Mouse (Mus musculus): ENCODE results near the gene Ccdc102a.

Gene Ccdc102a

DNA sequence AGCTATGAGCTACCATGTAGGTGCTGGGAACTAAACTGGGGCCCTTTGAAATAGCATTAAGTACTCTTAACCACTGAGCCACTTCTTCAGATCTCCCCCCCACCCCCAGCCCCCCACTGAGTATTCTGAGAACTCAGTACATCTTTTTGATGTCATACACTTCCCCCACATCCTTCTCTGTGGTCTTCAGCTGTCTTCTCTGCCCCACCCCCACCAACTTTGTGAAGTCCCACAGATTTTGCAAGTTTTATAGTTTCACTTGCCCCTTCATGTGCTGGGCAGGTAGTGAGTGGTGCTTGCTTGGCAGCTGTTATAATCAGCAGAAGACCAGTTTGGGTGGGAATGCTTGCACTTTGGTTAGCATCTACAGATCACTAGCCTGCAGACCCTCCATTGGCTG lies 1.4 kb upstream of the Ccdc102a start:
- DNase-seq, result no peak

DNA sequence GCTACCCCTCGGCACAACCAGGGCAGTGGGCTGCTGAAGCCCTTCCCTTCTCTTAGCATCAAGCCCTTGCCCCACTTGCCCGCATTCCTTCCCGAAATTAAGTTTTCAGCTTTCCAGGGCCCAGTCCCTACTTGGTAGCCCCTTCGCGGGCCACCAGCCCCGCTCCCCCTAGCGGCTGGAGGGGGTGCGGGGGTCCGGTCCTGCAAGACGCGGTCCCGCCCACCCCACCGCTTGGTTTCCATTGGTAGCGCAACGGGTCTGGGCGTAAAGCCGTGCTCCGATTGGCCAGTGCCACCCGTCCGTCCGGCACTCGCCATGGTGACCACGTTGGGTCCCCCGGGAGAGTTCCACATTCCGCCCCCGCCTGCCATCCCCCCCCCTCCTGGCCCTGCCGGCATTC lies 546 bp downstream of the Ccdc102a start:
- DNase-seq, result peak; percentile 30 to 53

DNA sequence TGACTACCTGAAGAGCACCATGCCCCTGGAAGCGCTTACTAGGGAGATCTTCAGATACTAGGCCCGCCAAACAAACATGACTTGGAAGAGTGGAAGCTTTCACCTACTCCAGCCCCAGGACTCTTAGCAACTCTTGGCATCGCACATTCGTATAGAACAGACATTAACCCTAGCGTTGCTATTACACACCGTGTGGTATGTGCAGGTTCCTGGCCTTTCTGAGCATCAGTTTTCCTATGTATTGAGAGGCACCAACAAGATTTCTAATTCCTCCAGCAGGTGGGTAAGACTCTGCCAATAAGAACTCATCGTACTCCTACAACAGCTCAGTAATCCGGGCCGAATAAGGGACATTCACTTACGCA lies 956 bp downstream of the Ccdc102a start:
- no peak for DNase-seq

DNA sequence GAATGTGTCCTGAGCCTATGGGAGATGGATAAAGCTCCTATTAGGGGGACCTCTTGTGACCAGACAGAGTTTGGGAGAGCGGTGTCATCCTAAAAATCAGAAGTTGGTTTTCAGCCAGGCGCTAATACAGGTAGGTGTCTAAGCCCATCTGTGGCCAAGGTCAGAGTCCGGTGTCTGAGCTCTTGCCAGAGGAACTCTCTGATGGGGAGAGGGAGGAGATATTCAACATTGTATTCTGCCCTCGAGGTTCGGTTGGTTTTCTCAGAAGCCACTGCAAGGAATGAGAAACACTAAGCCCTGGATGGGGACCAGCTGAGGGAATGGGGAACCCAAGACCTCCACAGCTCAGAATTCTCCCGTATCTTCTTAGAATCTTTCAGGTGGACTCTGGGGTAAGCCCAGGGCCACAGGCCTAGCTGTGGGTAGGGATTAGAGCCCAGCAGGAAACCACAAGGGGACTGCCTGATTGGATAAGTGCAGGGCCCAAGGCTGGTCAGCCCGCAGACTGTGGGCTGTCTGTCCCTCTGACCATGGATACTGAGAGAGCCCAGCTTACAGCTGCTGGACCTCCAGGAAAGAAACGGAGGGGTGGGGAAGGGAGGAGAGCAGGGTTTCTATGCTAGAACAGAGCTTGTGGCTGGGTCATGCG lies 1.5 kb downstream of the Ccdc102a start:
- DNase-seq, result no peak

DNA sequence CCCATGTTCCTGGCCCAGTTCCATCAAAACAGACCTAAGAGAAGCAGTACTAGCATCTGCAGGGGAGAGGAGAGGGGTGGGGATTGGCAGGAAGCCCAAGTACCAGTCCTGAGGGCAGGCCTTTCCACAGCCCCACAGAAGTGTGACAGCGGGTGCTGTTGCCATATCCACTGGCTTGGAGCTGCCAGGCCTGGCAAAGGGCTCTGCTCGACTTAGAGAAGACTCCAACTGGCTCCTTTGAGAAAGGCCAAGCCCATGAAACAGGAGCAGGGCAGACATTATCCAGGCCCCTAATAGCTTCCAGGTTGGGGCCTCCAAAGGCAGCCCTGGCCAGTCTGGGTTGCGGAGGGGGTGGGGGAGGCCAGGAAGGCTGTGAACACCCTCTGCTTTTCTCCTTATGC lies 3.2 kb downstream of the Ccdc102a start:
- DNase-seq, result no peak

DNA sequence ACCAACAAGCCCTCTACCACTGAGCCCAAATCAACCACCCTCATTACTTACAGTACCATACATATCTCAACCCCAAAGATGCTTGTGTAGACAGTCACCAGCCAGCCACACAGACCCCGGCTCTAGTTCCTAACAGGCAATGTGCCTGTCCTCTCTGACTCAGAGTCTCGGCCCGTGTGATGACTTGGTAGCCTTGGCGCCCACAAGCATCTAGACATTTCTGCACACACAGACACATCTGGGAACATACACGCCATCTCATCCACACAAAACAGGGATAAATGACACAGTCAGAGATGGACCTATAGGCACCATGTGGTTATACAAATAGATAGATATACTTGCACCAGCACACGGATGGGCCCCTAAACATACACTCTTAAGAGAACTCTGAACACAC lies 3.6 kb downstream of the Ccdc102a start:
- no peak for DNase-seq

DNA sequence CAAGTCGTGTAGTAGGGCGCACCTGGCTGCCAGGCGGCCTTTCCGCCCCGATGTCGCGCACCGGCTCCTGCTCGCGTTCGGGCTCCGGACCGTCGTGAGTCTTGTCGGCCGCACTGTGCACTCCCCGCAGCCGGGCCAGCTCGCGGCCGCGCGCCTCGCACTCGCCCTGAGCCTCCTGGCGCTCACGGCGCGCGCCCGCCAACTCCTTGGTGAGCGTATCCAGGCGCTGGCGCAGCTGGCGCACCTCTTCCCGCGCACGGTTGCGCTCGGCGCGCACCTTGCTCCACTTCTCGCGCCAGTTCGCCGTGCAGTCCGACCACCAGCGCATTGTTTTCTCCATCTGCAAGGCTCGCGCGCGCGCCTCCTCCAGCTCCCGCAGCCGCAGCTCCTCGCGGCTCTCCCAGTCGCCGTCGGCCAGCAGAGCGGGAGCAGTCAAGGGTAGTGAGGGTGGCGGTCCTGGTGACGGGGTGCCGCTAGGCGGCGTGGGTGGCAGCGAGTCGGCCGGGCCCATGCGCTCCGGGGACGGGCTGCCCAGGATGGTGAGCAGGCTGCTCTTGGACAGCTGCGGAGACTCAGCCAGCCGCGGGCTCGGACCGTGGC lies 4.7 kb downstream of the Ccdc102a start:
- DNase-seq, result peak; percentile 12 to 40

DNA sequence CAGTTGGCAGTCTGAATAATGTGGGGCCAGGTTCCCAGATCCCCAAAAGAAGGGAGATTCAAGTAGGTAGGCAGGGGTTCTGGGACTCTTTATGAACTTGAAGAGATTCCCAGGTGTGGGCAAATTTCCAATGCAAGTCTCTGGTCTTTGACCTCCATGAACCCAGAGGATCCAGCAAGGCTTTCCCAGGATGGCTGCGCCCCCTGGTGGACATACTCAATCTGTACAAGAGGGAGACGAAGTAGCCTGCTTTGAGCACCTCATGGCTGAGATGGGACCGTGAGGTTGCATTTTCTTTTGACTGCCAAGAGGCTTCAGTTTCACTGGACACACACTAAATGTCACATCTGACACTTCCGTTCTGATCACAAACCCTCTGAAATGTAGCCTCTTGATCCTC lies 9.1 kb downstream of the Ccdc102a start:
- peak; percentile 72 to 77 for DNase-seq

DNA sequence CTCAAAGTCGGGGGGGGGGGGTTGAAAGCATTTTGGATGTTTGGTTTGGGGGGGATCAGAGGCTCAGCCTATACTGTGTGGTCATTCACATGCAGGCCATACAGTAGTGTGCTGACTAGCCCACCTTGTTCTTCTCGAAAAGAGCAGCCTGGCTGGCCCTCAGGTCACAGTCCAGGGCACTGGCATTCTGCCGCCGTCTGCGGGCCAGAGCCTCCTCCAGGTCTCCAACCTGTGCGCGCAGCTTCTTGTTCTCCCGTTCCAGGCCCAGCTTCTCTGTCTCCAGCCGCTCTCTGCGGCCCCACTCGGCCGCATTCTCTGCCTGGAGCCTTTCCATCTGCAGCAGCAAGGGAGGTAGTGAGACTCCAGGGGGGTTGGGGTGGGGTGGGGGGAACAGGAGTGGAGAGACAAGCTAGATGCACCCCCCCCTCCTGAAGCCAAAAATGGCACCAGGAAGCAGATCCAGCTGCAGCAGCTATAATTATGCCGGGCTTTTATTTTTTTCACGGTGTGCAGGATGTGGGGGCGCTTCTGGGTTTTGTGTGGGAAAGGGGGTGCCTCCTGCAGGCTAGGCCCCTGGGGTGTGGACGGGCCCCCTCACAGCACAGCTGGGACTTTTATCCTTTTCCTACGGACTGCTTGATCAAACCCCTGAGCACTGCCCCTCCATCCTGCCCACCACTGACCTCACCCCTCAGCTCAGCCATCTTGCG lies 10.2 kb downstream of the Ccdc102a start:
- no peak for DNase-seq

DNA sequence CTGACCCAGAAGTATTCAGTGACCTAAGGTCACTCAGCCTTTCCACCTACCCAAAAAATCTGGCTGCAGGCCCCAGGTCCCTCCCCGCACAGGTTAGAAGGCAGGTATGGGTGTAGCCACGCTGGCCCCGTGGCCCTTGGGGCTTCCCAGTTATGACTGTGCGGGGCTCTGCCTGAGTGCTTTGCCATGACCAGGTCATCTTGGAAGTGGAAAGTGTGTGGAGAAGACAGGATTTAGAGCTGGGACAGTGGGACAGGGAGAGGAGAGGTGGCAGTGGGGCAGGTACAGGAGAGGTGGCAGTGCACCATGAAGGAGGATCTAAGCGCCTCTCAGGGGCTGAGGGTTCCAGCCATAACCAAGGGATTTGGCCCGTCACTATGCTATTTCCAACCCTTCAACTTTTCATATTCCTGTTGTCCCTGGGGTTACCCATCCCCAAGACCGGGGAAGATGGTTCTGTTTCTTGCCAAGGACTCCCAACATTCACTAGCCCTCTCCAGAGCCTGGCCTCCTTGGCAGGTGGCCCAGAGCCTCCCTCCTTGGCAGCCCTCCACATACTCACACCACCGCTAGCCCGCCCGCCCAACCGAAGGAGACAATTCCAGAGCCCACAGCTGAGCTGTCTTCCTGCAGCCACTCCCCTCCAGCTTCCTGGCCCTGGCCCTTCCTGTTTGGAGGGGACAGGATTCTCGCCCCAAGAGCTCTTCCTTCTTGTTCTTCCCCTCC lies 13.3 kb downstream of the Ccdc102a start:
- peak; percentile 23 to 54 for DNase-seq

DNA sequence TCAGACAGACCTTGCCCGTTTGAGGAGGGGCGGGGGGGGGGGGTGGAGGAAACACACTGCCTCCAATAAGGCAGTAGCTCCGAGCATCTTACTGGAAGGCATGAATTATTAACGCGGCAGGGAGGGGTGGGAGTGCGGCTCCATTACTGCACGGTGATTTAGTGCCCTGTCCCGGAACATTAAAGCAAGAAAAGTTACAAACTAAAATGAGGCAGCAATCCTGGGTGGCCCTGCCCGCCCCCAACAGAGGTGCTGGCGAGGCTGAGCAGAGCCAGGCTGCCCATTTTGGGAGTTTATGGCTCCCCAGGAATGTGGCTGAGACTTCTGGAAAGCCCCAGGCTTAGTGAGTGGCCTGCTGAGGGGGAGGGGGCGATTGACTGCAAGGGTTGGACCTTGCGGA lies 14.2 kb downstream of the Ccdc102a start:
- DNase-seq, result no peak

DNA sequence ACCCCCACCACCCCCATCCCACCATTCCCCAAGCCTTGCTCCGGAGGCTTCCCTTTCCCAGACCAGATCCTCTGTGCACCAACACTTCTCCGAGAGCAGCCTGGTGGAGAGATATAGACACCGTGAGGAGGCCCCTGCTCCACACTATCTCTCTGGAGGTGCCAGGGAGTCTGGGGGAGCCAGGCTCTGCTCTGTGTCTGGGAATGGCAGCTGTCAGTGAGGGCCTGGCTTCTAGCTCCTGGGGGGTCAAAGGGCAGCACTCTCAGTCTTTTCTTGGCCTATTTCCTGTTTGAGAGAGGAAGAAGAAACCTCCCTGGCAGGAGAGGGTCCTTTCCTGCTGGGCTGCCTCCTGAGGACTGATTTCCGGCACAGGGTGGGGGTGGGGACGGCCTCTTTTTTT lies 16.9 kb downstream of the Ccdc102a start:
- DNase-seq, result no peak

DNA sequence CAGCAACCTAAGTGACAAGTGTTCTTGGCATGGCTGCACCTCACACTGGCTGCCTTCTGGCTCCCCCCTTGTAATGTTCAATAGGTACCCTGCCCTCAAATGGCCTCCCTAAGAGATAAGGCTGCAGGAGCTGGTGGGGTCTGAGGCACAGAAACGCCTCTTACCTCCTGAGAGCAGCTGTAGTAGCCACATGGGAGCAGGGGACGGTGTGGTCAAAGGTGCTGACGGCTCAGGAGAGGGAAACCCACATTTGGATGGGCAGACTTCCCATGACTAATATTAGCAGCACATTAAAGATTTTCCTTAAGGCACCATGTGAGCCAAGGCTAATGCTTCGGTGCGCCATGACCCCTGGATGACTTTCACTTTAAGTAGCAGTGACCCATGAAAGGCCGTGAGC lies 17.3 kb downstream of the Ccdc102a start:
- DNase-seq, result no peak

DNA sequence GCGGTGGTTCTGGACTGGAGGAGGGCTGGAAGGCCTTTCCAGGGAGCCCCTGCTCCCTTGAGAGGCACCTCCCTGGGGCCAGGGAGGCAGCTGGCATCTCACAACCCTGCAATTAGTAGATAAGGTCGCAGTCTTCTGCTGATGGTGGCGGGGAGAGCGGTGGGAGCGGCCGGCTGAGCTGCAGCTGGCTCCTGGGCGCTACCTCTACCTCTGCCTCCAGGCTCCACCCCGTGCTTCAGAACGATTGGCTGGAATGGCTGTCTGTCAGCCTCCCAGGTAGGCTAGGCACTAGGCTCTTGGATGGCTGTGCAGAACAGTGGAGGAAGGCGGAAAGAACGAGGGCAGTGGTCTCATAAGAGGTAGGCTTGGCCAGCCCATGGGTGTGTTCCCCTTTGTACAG lies 18.6 kb downstream of the Ccdc102a start:
- DNase-seq, result no peak

DNA sequence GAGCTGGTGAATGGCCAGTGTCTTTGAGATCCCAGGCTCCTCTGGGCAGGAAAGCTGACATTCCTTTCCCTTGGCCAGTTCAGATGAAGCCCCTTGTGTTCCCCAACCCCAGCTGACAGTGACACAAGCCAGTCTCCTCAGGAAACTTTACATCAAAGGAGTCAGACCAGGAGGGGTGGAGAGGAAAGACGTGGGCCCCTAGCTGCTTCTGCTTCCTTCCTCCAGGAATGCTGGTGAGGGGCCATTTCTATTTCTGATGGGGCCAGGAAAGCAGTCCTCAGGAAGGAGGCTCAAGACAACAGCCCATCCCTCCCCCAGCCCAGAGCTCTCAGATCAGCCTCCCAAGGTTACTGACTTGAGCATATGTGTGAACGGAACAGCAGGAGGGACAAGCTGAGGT lies 25.0 kb downstream of the Ccdc102a start:
- DNase-seq, result no peak

DNA sequence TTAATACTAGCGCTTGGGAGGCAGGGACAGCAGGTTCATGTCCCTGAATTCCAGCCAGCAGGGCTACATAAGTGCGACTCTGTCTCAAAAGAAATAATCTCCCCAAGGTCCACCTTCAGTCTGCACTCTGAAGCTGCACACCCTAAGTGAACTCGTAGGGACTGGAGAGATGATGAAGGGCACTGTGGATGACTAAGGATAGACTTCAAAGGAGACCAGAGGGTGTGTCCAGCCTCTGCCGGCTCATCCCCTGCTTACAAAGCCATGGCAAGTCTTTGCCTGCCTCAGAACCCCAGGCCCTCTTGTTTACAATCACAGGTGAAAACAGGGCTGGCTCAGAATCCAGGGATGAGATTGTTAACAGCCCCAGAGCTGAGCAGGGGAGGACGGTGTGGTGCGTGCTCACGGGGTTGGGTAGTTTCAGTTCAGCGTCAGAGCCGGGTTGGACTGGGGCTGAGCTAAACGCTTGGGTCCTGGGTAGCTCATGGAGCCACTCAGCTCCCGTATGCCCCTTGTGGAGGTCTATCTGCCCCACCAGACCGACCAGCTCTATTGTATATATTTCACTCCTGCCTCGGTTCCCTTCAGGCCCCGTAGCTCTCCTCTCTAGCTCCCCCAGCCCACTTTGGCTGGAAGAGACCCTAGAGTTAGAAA lies 29.4 kb downstream of the Ccdc102a start:
- DNase-seq, result no peak

DNA sequence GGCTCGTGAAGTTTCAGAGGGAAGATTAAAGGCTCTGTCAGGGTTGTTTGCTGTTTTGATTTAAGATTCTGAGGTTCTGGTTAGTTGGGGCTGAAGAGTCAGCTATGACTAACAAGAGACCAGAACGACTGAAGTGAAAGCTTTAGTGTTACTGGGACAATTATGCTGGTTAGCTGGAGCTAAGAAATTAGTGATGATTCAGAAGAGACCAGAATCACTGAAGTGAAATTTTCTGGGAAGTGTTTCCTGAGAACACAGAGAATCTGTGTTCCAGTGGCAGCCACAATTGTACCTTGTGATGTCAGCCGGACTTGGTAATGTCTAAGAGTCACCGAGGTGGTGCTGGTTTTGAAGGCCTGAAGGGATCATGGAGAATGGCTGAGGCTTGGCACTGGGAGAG lies 37.2 kb downstream of the Ccdc102a start:
- no peak for DNase-seq

DNA sequence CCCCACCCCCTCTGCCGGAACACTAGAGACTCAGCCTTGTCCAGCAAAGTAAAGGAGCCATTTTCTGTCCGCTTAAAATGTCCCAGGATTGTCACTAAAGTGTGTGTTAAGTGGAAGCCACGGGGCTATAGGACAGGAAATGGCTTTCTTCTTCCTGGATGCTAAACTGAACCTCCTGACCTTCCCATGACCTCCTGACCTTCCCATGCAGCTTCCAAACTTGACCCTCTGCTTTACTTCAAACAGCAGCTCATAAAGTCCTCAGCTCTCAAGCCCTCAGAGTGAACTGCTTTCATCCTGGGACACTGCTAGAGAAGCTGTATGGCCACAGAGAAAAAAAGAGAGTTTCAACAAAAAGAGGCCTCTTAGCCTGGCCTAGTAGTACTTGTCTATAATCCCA lies 41.1 kb downstream of the Ccdc102a start:
- no peak for DNase-seq

DNA sequence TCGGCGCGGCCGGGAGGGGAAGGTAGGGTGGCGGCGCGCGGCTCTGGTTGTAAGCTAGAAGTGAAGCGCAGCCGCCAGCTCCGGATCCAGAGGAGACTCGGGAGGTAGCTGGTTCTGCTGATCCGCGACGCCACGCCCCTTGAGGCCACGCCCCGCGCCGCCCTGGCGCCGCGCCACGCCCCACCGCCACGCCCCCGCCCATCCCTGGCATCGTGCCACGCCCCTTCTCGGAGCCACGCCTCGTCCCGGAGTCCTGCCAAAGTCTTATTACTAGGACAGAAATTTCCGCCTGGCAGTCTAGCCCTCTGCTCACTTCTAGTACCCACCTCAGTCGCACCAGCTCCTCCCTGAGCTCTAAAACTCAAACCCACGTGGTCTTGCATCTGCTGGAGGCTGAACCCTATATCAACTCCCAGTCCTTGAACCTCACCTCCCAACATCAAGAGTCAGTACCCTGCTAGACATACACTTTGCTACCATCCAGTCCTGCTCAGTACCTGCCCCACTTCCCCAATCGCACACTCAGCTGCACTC lies 41.6 kb downstream of the Ccdc102a start, which contains the start of gene Dok4:
Gene Dok4 (minus strand): TSS at position 134 of the 534 bp plus-strand sequence.
- peak; percentile 69 to 76 for DNase-seq

DNA sequence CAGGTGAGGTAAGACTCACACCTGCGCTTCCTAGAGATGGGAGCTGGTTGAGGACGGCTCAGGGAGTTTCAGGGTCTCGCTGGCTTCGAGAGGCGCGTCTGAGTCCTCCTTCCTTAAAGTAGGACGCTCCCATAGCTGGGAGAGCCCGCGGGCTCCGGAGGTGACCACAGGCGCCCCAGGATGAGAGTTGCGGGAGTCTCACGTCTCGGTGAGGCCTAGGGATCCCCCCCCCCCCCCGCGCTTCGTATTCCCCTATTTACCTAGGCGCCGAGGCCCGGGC lies 42.1 kb downstream of the Ccdc102a start:
- DNase-seq, result no peak

DNA sequence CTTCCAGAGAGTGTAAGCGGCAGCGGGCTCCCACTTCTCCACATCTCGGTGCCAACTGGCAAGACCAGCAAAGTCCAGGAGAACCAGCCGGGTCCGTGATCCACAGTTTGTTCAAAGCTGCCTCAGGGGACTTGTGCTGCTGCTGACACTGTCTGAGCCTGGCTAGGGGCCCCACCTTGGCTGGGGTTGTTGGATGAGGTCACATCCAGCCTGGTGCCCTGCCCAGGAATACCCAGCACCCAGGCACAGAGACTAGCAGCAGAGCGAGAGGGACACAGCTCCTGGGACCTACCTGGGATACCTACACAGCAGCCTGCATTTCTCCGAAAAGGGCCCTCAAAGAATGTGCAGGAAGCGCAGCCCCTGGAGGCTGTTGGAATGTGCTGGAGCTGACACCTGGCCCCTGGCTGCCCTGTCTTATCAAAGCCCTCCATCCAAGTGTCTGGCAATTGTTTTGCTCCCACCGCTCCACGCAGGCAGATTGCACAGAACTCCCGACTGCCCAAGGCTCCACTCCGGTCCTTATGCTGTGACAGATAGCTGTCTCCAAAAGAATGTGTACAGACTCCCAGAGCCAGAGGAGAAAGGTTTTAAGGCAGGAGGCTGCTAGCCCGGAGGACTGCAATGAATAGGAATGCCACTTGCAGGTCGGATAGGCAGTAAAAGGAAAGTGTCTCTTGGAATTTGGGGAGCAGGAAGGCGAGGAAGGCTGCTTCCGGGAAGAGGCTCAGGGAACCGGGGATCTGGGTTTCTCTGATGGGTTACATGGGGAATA lies 42.6 kb downstream of the Ccdc102a start:
- no peak for DNase-seq

DNA sequence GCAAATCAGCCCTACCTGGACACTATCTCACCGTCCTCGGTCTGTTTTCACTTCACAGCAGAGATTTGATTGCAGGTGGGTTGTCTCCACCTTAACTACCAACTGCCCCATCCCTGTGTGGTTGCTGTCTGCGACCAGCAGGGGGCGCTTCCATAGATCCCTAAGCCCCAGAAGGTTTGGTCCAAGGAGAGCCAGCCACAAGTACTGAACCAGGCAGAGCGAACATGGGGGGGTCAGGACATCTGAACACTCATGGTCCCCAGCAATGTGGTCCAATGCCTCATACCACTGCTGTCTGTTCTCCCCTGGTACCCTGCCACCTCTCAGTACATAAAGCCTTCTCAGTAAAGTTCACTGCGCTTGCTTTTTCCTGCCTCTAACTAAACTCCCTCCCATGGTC lies 43.5 kb downstream of the Ccdc102a start:
- DNase-seq, result peak; percentile 67 to 68

All from cerebellum, postnatal 36 days (tissue).